Mouse (Mus musculus): ENCODE results near the gene Pias4. TPM values are rescaled to one million over a fixed set of nuclear protein-coding genes. Genes with fewer than 3 reads are reported as not detected.
A peak's percentile ranks its signal among the peaks of the same experiment; 100 is the strongest.
"Not testable (repeated sequence)": the region's sequence is repeated elsewhere in the genome, so short reads cannot be mapped to it uniquely, and the experiment has no call there.

Gene Pias4
- polyA plus RNA-seq, 1 experiment, result 25.6 TPM

DNA sequence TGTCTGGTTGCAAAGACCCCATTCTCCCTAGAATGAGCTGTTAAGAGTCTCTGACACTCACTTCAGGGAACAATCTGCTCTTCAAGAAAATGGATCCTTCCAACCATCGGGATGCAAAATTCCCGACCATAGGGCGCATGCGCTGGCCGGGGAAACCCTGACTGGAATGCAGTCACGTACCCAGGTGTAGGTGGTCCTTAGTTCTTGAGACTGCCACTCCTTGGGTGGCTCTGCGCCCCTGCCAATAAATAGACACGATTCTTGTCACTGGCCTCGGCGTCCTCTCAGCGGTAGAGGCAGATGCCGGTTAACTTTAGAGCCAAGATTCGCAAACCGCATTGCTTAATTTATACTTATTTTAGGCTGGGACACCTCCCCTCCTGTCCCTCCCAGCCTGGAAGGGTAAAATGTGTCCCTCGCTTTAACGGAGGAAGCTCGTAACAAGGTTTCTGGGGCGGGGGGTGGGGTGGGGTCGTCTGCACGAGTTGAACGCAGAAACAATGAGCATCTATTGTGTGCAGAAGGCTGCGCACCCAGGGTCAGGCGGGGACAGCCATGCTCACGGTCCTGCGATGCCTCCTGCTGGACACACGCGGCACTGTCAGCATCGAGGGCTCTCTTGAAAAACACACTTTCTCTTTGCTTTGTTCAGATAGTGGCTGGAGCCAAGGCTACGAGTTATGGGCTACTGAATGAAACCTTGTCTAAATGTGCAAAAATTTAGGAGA lies 7.1 kb upstream of the Pias4 start:
- Histone ChIP-seq H3K4me1 (ENCODE audit: control insufficient read depth, insufficient read depth, low read length) (peaks cover 8% of the 10 kb centered on the region), H3K27ac (ENCODE audit: insufficient read depth, low read length) (peak overlapping the region; percentile 56), H3K4me3 (ENCODE audit: insufficient read depth, low read length) (peak overlapping the region; percentile 15; the same call in 1 of the 2 replicates)
- peak; percentile 57 for TF ChIP-seq POLR2A (IDR thresholded peaks at IDR 0.05; ENCODE audit: low read depth, low read length)
- peak; percentile 100 for TF ChIP-seq CTCF (IDR thresholded peaks at IDR 0.05; ENCODE audit: borderline replicate concordance, insufficient read depth, low read length)

GRCm38 (mm10) chr10:81173132-81173531 lies 5.4 kb upstream of the Pias4 start:
- TF ChIP-seq CTCF (IDR thresholded peaks at IDR 0.05; ENCODE audit: borderline replicate concordance, insufficient read depth, low read length) (peak; percentile 95), POLR2A (IDR thresholded peaks at IDR 0.05; ENCODE audit: low read depth, low read length) (peak; percentile 74)

GRCm38 (mm10) chr10:81169411-81169900 lies 1.7 kb upstream of the Pias4 start:
- not testable (repeated sequence) for H3K4me3 ChIP-seq (ENCODE audit: insufficient read depth, low read length); H3K27ac ChIP-seq (ENCODE audit: insufficient read depth, low read length); H3K4me1 ChIP-seq (ENCODE audit: control insufficient read depth, insufficient read depth, low read length)

More at GRCm38 (mm10) chr10:81173132-81173531, 5.4 kb upstream of the Pias4 start:
- peaks cover 3% of the 10 kb centered on the region; the same call in 1 of the 2 replicates for H3K4me1 ChIP-seq (ENCODE audit: control insufficient read depth, insufficient read depth, low read length)
- peak overlapping the region; percentile 29; the same call in 1 of the 2 replicates for H3K27ac ChIP-seq (ENCODE audit: insufficient read depth, low read length)
- H3K4me3 ChIP-seq (ENCODE audit: insufficient read depth, low read length), result no peak overlapping the region

DNA sequence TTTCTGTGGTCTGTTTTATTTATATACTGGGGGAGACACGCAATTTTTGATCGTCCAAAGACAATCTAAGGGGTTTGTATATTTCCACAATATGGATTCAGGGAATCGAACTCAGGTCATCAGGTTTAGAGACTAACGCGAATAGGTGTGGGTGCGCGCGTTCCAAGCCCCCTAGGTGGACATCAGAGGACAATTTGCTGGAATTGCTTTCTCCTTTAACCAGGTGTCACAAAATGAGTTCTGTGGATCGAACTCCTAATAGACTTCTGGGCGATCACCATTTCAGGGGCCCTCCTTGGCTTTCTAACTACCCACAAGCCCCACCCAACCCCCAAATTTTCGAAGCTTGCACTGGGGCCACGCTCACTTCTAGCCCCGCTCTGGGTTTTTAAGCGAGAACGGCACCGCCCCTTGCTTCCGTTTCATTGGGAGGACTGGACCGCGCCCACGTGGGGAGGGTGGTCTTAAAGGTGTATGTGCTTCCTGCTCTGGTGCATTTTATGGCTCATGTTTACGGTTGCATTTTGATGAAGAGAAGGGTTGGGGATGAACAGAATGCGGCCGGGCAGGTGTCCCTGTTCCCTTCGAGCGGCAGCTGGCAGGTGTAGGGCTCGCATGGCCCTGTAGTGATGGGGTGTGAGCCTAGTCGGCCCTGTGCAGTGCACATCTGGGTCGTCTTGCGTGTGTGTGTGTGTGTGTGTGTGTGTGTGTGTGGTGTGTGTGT lies 960 bp upstream of the Pias4 start:
- TF ChIP-seq CTCF (IDR thresholded peaks at IDR 0.05; ENCODE audit: borderline replicate concordance, insufficient read depth, low read length), result no peak
- peak; percentile 37; the same call in 1 of the 2 replicates for TF ChIP-seq POLR2A (IDR thresholded peaks at IDR 0.05; ENCODE audit: low read depth, low read length)

DNA sequence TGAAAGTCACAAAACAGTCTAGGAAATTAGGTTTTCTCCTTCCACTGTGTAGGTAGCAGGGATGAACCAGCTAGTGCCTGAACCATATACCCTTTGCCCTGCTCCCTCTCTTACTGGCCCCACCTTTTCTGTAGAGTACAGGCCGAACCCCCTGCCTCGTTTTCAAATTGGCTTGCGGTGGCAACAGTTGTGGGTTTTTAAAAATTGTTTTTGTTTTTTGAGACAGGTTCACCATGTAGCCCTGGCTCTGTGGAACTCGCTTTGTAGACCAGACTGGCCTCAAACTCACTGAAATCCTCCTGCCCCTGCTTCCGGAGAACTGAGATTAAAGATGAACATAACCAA lies 336 bp upstream of the Pias4 start:
- no peak for TF ChIP-seq CTCF (IDR thresholded peaks at IDR 0.05; ENCODE audit: borderline replicate concordance, insufficient read depth, low read length)
- TF ChIP-seq POLR2A (IDR thresholded peaks at IDR 0.05; ENCODE audit: low read depth, low read length), result peak; percentile 20; the same call in 1 of the 2 replicates
- peak overlapping the region; percentile 62 for H3K27ac ChIP-seq (ENCODE audit: insufficient read depth, low read length)
- no peaks in the 10 kb centered on the region for H3K4me1 ChIP-seq (ENCODE audit: control insufficient read depth, insufficient read depth, low read length)
- H3K4me3 ChIP-seq (ENCODE audit: insufficient read depth, low read length), result peak overlapping the region; percentile 24

More for the DNA sequence above, 960 bp upstream of the Pias4 start:
- no peaks in the 10 kb centered on the region for H3K4me1 ChIP-seq (ENCODE audit: control insufficient read depth, insufficient read depth, low read length)
- peak overlapping the region; percentile 62 for H3K27ac ChIP-seq (ENCODE audit: insufficient read depth, low read length)
- H3K4me3 ChIP-seq (ENCODE audit: insufficient read depth, low read length), result peak overlapping the region; percentile 35

- no peak for TF ChIP-seq CTCF (IDR thresholded peaks at IDR 0.05; ENCODE audit: borderline replicate concordance, insufficient read depth, low read length)
- no peak for TF ChIP-seq POLR2A (IDR thresholded peaks at IDR 0.05; ENCODE audit: low read depth, low read length)
- H3K4me1 ChIP-seq (ENCODE audit: control insufficient read depth, insufficient read depth, low read length), result no peaks in the 10 kb centered on the region
- no peak overlapping the region for H3K27ac ChIP-seq (ENCODE audit: insufficient read depth, low read length)
- no peak overlapping the region for H3K4me3 ChIP-seq (ENCODE audit: insufficient read depth, low read length)
These were observed 2.6 kb downstream of the Pias4 start for GRCm38 (mm10) chr10:81165118-81165517.

- Histone ChIP-seq H3K27ac (ENCODE audit: insufficient read depth, low read length) (no peak overlapping the region), H3K4me3 (ENCODE audit: insufficient read depth, low read length) (no peak overlapping the region), H3K4me1 (ENCODE audit: control insufficient read depth, insufficient read depth, low read length) (no peaks in the 10 kb centered on the region)
These were observed 5.4 kb downstream of the Pias4 start for GRCm38 (mm10) chr10:81162318-81162652.

DNA sequence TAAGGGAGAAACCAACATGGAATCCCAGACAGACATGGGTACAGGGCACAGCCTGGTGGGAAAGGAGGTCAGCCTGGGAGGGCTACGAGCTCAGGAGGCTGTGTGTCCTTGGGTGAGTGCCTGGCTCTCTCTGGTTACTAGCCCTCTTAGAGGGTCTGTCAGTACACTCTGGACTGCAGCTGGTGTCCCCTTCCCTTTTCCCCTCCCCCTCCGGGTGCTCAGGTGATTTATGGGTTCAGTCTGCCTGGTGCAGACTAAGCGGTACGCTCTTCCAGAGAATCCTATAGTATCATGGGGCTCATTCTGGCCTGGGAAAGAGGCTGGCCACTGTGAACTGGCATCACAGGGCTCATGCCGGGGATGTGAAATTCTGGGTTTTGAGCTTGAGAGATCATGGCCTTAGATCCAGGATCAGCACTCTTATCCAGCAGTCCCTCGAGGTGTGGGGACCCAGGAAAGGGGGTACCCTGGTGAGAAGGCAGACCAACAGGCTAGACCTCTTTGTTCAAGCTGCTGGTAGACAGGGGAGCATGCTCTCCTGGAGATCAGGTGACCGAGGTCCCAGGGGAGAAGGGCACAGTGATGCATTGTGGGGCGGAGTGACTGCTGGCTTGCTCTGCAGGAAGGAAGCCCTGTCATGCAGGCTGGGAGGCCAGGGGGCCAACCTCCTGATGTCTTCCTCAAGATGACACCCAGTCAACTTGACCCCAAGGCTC lies 6.0 kb downstream of the Pias4 start:
- no peaks in the 10 kb centered on the region for H3K4me1 ChIP-seq (ENCODE audit: control insufficient read depth, insufficient read depth, low read length)
- no peak for TF ChIP-seq POLR2A (IDR thresholded peaks at IDR 0.05; ENCODE audit: low read depth, low read length)
- no peak for TF ChIP-seq CTCF (IDR thresholded peaks at IDR 0.05; ENCODE audit: borderline replicate concordance, insufficient read depth, low read length)
- H3K4me3 ChIP-seq (ENCODE audit: insufficient read depth, low read length), result no peak overlapping the region
- H3K27ac ChIP-seq (ENCODE audit: insufficient read depth, low read length), result no peak overlapping the region

More at GRCm38 (mm10) chr10:81162318-81162652, 5.4 kb downstream of the Pias4 start:
- TF ChIP-seq POLR2A (IDR thresholded peaks at IDR 0.05; ENCODE audit: low read depth, low read length) (no peak), CTCF (IDR thresholded peaks at IDR 0.05; ENCODE audit: borderline replicate concordance, insufficient read depth, low read length) (no peak)

DNA sequence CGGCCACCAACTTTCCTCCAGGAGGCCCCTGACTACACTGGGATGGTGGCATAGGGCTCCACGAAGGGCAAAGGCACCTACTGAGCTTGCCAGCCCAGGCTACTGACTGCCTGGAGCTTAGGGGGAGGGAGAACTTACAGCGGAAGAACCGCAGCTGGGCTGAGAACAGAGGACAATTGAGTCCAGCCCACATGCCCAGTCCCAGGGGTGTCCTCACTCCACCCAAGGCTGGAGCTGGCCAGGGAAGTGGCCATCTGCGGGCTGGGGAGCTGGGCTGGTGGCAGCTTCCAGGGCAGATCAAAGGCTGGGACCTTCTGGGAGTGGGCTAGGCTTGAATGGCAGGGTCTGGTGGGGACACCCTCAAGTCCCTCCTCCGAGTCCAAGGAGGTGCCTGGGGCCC lies 13.0 kb downstream of the Pias4 start:
- no peak for TF ChIP-seq POLR2A (IDR thresholded peaks at IDR 0.05; ENCODE audit: low read depth, low read length)
- no peak for TF ChIP-seq CTCF (IDR thresholded peaks at IDR 0.05; ENCODE audit: borderline replicate concordance, insufficient read depth, low read length)
- Histone ChIP-seq H3K4me3 (ENCODE audit: insufficient read depth, low read length) (no peak overlapping the region), H3K27ac (ENCODE audit: insufficient read depth, low read length) (no peak overlapping the region), H3K4me1 (ENCODE audit: control insufficient read depth, insufficient read depth, low read length) (no peaks in the 10 kb centered on the region)

All from embryonic fibroblast, embryonic 13.5 days (primary cell).